Mouse (Mus musculus): ENCODE measurements at regions not wholly inside any gene's neighbourhood (a gene's known extent, or its start where the extent isn't known, plus 50 kb on each side); places are given as distances from the start of the nearest gene placed in this dataset.

DNA sequence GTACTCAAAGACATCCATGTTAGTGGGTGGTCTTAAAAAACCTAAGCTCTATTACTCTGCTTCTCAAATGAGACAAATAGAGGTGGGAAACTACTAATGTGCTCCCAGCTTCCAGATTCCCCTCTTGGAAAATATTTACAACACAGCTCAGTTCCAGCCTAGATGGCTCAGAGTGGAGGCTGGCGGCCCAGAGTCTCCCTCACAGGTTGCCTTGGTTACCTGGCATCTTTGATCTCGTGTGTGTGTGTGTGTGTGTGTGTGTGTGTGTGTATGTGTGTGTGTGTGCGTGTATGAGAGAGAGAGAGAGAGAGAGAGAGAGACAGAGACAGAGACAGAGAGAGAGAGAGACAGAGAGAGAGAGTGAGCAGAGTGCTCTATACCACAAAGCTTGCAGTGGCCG, 82.2 kb downstream of the E030025P04Rik start:
- no peak for TF ChIP-seq ZNF384 (IDR thresholded peaks at IDR 0.05; ENCODE audit: low read depth, low read length)
- no peak for TF ChIP-seq CHD2 (IDR thresholded peaks at IDR 0.05; ENCODE audit: low read depth, low read length)

Data from ES-E14 (cell line).